Mouse (Mus musculus) heart, postnatal 0 days (tissue): Measurements from ENCODE around the gene Elmsan1.

Source experiments
- CTCF ChIP-seq: IDR thresholded peaks from 2 replicates; pipeline ENCODE4 v1.5.1; 2016; ENCODE audit warnings: antibody characterized with exemption, control low read depth, low read depth
- EP300 ChIP-seq: IDR thresholded peaks from 2 replicates; pipeline ENCODE4 v1.6.1; 2016; ENCODE audit warnings: antibody characterized with exemption, low read depth

DNA sequence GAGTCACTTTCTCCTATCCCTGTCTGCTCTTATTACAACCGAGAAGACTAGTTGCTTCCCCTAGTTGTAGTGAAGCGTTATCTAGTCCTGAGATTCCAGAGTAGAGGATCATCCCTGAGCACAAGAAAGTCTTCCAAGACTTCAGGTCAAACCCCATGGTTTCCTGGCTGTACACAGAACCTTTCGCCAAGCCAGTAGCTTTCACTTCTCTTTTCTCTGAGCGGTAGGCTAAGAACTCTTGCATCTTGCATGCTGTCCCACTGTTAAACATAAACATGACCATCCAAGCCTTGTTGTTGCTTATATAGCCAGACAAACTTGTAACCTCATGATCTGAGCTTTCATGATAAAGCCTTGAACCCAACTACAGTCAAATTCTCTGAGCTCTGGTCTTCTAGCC is 107.9 kb downstream of the Elmsan1 start:
- TF ChIP-seq CTCF (no peak), EP300 (no peak)
